Mouse (Mus musculus): ENCODE measurements around the gene Pelo. TPM values are rescaled to one million over a fixed set of nuclear protein-coding genes. Genes with fewer than 3 reads are reported as not detected.

Gene Pelo
- polyA plus RNA-seq, 1 experiment from 2014 or later: 7.1 TPM

- H3K36me3 ChIP-seq: no peaks in the 10 kb centered on the region
- no peak overlapping the region for H3K4me3 ChIP-seq
- H3K4me2 ChIP-seq: no peak overlapping the region
- no peak for ATAC-seq (ENCODE audit: insufficient number of reproducible peaks, insufficient read depth, low FRiP score, low TSS enrichment, low read depth)
- no peaks in the 10 kb centered on the region for H3K4me1 ChIP-seq
- no peaks in the 10 kb centered on the region for H3K9me3 ChIP-seq
- no peak overlapping the region for H3K9ac ChIP-seq
- no peak overlapping the region for H3K27ac ChIP-seq
- 80% methylated on average over 2 of the region's 2 CpGs for WGBS
- H3K27me3 ChIP-seq: peaks cover 9% of the 10 kb centered on the region
Measured at GRCm38 (mm10) chr13:115095392-115095791, 5.4 kb upstream of the Pelo start.

- peaks cover 20% of the 10 kb centered on the region for H3K36me3 ChIP-seq
- H3K27ac ChIP-seq: no peak overlapping the region
- peaks cover 14% of the 10 kb centered on the region for H3K4me1 ChIP-seq
- H3K4me3 ChIP-seq: no peak overlapping the region
- ATAC-seq (ENCODE audit: insufficient number of reproducible peaks, insufficient read depth, low FRiP score, low TSS enrichment, low read depth): no peak
- 76% methylated on average over 3 of the region's 3 CpGs for WGBS
- H3K27me3 ChIP-seq: no peaks in the 10 kb centered on the region
- peaks cover 5% of the 10 kb centered on the region; the same call in 1 of the 2 replicates for H3K9me3 ChIP-seq
- H3K4me2 ChIP-seq: no peak overlapping the region
- no peak overlapping the region for H3K9ac ChIP-seq
Measured at GRCm38 (mm10) chr13:115091511-115091910, 1.5 kb upstream of the Pelo start.

DNA sequence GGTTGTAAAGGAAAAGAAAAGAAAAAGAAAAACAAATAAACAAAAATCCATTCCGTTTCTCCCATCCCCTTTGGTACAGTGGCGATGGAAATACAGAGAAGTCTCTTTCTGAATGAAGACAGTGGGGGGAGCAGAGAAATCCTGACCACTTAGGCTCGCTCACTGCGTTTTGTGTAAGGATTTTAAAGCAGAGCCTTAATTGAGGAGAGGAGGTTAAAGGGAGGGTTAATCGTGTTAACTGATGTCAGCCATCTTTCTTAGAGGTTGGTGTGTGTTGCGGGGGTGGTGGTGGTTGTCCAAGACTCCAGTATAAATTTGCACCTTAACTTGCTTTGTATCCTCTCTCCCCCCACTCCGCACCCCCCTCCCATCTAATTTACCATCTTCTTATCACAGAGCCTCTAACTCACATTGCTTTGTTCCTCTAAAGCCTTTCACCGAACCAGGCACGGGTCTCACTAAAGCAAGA is 1.0 kb upstream of the Pelo start:
- Histone ChIP-seq H3K27me3 (no peaks in the 10 kb centered on the region), H3K9me3 (peaks cover 5% of the 10 kb centered on the region; the same call in 1 of the 2 replicates), H3K4me3 (peak overlapping the region; percentile 63), H3K4me1 (peaks cover 14% of the 10 kb centered on the region), H3K27ac (0 out of 2 replicates have a peak overlapping the region, but pooled peaks have one; percentile 83), H3K9ac (peak overlapping the region; percentile 84; the same call in 1 of the 2 replicates), H3K36me3 (peaks cover 23% of the 10 kb centered on the region), H3K4me2 (peak overlapping the region; percentile 95)
- 50% methylated on average over 9 of the region's 9 CpGs for WGBS
- ATAC-seq (ENCODE audit: insufficient number of reproducible peaks, insufficient read depth, low FRiP score, low TSS enrichment, low read depth): no peak

DNA sequence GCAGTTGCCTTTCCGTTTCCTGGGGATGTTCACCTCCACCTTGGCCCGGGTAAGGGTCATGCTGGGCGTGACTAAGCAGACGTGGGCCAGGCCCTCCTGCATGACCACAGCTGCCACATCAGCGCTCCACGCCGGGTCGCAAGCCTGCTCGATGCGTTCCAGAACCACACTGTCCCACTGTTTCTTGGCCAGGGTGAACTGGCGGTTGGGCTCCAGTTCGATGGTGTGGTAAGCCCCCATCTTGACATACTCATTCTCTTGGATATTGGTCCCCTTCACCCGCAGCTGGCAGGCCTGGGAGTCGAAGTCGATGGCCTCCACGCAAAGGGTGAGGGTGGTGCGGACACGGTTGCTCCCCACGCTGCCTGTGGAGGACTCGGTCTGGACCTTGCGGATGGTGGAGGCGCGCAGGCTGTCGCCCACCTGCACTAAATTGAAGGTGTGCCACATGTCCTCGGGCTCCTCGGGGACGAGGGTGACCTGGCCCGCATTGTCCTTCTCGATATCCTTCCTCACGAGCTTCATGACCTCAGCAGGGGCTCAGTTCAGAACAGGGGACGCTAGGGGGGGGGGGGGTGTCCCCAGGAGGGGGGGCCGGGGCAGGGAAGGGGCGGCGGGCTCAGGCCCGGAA is 476 bp downstream of the Pelo start:
- WGBS: 8% methylated on average over 33 of the region's 35 CpGs
- peak; percentile 45 for ATAC-seq (ENCODE audit: insufficient number of reproducible peaks, insufficient read depth, low FRiP score, low TSS enrichment, low read depth)
- peak overlapping the region; percentile 95 for H3K4me2 ChIP-seq
- H3K9me3 ChIP-seq: peaks cover 5% of the 10 kb centered on the region; the same call in 1 of the 2 replicates
- H3K27me3 ChIP-seq: no peaks in the 10 kb centered on the region
- H3K27ac ChIP-seq: peak overlapping the region; percentile 83
- H3K9ac ChIP-seq: peak overlapping the region; percentile 84
- peak overlapping the region; percentile 63 for H3K4me3 ChIP-seq
- H3K4me1 ChIP-seq: peaks cover 14% of the 10 kb centered on the region
- peaks cover 28% of the 10 kb centered on the region for H3K36me3 ChIP-seq

GRCm38 (mm10) chr13:115089020-115089394 is 979 bp downstream of the Pelo start:
- no peak overlapping the region for H3K27ac ChIP-seq
- H3K36me3 ChIP-seq: peaks cover 28% of the 10 kb centered on the region
- no peak for ATAC-seq (ENCODE audit: insufficient number of reproducible peaks, insufficient read depth, low FRiP score, low TSS enrichment, low read depth)
- WGBS: 62% methylated on average over 11 of the region's 11 CpGs
- peaks cover 14% of the 10 kb centered on the region for H3K4me1 ChIP-seq
- H3K9me3 ChIP-seq: peaks cover 5% of the 10 kb centered on the region; the same call in 1 of the 2 replicates
- H3K9ac ChIP-seq: peak overlapping the region; percentile 84
- peak overlapping the region; percentile 63 for H3K4me3 ChIP-seq
- H3K4me2 ChIP-seq: peak overlapping the region; percentile 95
- no peaks in the 10 kb centered on the region for H3K27me3 ChIP-seq

GRCm38 (mm10) chr13:115085974-115086373 is 4.0 kb downstream of the Pelo start:
- no peak overlapping the region for H3K4me3 ChIP-seq
- peaks cover 14% of the 10 kb centered on the region for H3K4me1 ChIP-seq
- ATAC-seq (ENCODE audit: insufficient number of reproducible peaks, insufficient read depth, low FRiP score, low TSS enrichment, low read depth): no peak

GRCm38 (mm10) chr13:115082339-115082738 is 7.6 kb downstream of the Pelo start:
- 92% methylated on average over 7 of the region's 7 CpGs for WGBS
- H3K27ac ChIP-seq: no peak overlapping the region
- no peaks in the 10 kb centered on the region for H3K9me3 ChIP-seq
- no peak for ATAC-seq (ENCODE audit: insufficient number of reproducible peaks, insufficient read depth, low FRiP score, low TSS enrichment, low read depth)
- H3K36me3 ChIP-seq: peaks cover 14% of the 10 kb centered on the region
- no peaks in the 10 kb centered on the region for H3K27me3 ChIP-seq
- H3K4me3 ChIP-seq: no peak overlapping the region
- no peak overlapping the region for H3K9ac ChIP-seq
- no peaks in the 10 kb centered on the region for H3K4me1 ChIP-seq
- no peak overlapping the region for H3K4me2 ChIP-seq

More at GRCm38 (mm10) chr13:115085974-115086373, 4.0 kb downstream of the Pelo start:
- peaks cover 5% of the 10 kb centered on the region; the same call in 1 of the 2 replicates for H3K9me3 ChIP-seq
- H3K4me2 ChIP-seq: no peak overlapping the region
- 89% methylated on average over 6 of the region's 6 CpGs for WGBS
- H3K27me3 ChIP-seq: no peaks in the 10 kb centered on the region
- H3K27ac ChIP-seq: no peak overlapping the region
- H3K9ac ChIP-seq: no peak overlapping the region
- peaks cover 28% of the 10 kb centered on the region for H3K36me3 ChIP-seq

GRCm38 (mm10) chr13:115079996-115080585 is 9.9 kb downstream of the Pelo start:
- Histone ChIP-seq H3K4me2 (no peak overlapping the region), H3K9me3 (no peaks in the 10 kb centered on the region), H3K4me3 (no peak overlapping the region), H3K27ac (no peak overlapping the region), H3K27me3 (no peaks in the 10 kb centered on the region), H3K9ac (no peak overlapping the region), H3K36me3 (no peaks in the 10 kb centered on the region), H3K4me1 (no peaks in the 10 kb centered on the region)
- 88% methylated on average over 3 of the region's 3 CpGs for WGBS
- ATAC-seq (ENCODE audit: insufficient number of reproducible peaks, insufficient read depth, low FRiP score, low TSS enrichment, low read depth): no peak

DNA sequence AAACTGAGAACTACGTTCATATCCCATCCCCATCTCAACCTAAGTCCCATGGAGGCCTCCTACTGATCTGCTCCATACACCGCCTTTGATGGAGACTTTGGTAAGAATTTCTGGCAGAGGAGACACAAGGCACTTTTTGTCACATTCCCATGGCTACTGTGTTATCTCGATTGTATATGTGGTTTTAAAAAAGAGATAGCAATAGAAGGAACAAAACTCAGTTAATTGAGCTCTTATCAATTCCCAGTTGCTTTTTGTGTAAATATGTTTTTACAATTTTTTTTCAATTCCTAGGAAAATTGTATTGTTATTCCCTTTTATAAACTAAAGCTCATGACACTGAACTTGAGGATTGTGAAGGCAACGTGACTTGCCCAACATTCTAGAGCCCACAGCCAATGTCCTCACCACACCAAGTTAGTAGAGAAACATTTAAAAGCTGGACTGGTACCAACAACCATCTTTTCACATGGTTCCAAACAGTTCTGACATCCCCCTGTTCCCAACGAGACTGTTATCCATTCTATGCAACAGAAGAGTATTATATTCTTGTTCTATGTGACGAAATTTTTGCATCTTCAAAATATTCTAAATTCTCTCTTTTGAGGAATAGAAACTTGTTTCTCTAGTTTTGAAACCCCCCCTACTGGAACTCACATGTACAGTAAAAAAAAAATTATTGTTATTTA is 10.8 kb downstream of the Pelo start:
- H3K27ac ChIP-seq: no peak overlapping the region
- 83% methylated on average over 6 of the region's 6 CpGs for WGBS
- ATAC-seq (ENCODE audit: insufficient number of reproducible peaks, insufficient read depth, low FRiP score, low TSS enrichment, low read depth): no peak
- H3K36me3 ChIP-seq: no peaks in the 10 kb centered on the region
- H3K9me3 ChIP-seq: no peaks in the 10 kb centered on the region
- no peak overlapping the region for H3K4me2 ChIP-seq
- no peaks in the 10 kb centered on the region for H3K4me1 ChIP-seq
- no peak overlapping the region for H3K4me3 ChIP-seq
- no peak overlapping the region for H3K9ac ChIP-seq
- no peaks in the 10 kb centered on the region for H3K27me3 ChIP-seq

- 81% methylated on average over 9 of the region's 9 CpGs for WGBS
- Histone ChIP-seq H3K4me1 (no peaks in the 10 kb centered on the region), H3K27me3 (no peaks in the 10 kb centered on the region), H3K9ac (no peak overlapping the region), H3K4me2 (no peak overlapping the region), H3K4me3 (no peak overlapping the region), H3K9me3 (no peaks in the 10 kb centered on the region), H3K27ac (no peak overlapping the region), H3K36me3 (no peaks in the 10 kb centered on the region)
- ATAC-seq (ENCODE audit: insufficient number of reproducible peaks, insufficient read depth, low FRiP score, low TSS enrichment, low read depth): no peak
Measured at GRCm38 (mm10) chr13:115077346-115078134, 12.4 kb downstream of the Pelo start.

DNA sequence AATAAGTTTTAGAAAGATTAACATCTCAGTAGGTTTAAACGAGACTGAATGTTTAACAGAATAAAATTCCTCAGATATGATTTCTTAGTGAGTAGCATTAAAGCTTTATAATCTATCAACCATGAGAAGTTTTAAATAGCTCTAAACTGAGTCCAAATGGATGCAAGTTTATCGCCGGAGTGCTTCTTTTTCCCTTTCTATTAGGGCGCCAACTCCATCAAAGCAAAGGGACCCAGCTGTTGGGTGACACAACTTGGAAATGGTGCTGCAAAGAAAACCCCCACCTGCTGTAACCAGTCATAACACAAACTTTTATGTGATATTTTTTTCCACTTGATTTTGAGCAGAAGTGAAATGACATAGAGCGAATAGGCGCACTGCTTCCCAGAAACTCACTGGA is 17.6 kb downstream of the Pelo start:
- Histone ChIP-seq H3K27ac (no peak overlapping the region), H3K4me2 (no peak overlapping the region), H3K36me3 (no peaks in the 10 kb centered on the region), H3K4me3 (no peak overlapping the region), H3K9ac (no peak overlapping the region), H3K4me1 (no peaks in the 10 kb centered on the region), H3K27me3 (no peaks in the 10 kb centered on the region), H3K9me3 (no peaks in the 10 kb centered on the region)
- ATAC-seq (ENCODE audit: insufficient number of reproducible peaks, insufficient read depth, low FRiP score, low TSS enrichment, low read depth): no peak
- 93% methylated on average over 6 of the region's 6 CpGs for WGBS
